Mouse (Mus musculus) lung, postnatal 14 days (tissue): ENCODE results near the gene Nsun3.
A peak's percentile ranks its signal among the peaks of the same experiment; 100 is the strongest.

Experiments
- DNase-seq: peaks from one replicate; pipeline ENCODE4 v3.0.0; 2021

Nsun3 gene

GRCm38 (mm10) chr16:62786621-62787331, at the start of gene Nsun3:
Gene Nsun3, minus strand, starts transcription at chr16:62786818.
- DNase-seq: peak; percentile 91

GRCm38 (mm10) chr16:62834016-62834735, 47.6 kb upstream of the Nsun3 start:
- no peak for DNase-seq

GRCm38 (mm10) chr16:62832481-62832880, 45.9 kb upstream of the Nsun3 start:
- DNase-seq: peak; percentile 49

- DNase-seq: no peak
Measured at GRCm38 (mm10) chr16:62832027-62832426, 45.4 kb upstream of the Nsun3 start.

- peak; percentile 26 for DNase-seq
Measured at GRCm38 (mm10) chr16:62826156-62827001, 39.8 kb upstream of the Nsun3 start.

GRCm38 (mm10) chr16:62822472-62822871, 35.9 kb upstream of the Nsun3 start:
- no peak for DNase-seq

- peak; percentile 46 for DNase-seq
Measured at GRCm38 (mm10) chr16:62814491-62814890, 27.9 kb upstream of the Nsun3 start, which contains the start of gene Stx19. Gene Stx19, plus strand, starts transcription at chr16:62814676.

- no peak for DNase-seq
Measured at GRCm38 (mm10) chr16:62813790-62814189, 27.2 kb upstream of the Nsun3 start.

GRCm38 (mm10) chr16:62810855-62811254, 24.2 kb upstream of the Nsun3 start:
- no peak for DNase-seq

GRCm38 (mm10) chr16:62807249-62807979, 20.8 kb upstream of the Nsun3 start:
- no peak for DNase-seq

GRCm38 (mm10) chr16:62804621-62805020, 18.0 kb upstream of the Nsun3 start:
- DNase-seq: no peak

GRCm38 (mm10) chr16:62799839-62800238, 13.2 kb upstream of the Nsun3 start:
- DNase-seq: no peak

GRCm38 (mm10) chr16:62799426-62799825, 12.8 kb upstream of the Nsun3 start:
- DNase-seq: no peak

- no peak for DNase-seq
Measured at GRCm38 (mm10) chr16:62798808-62799207, 12.2 kb upstream of the Nsun3 start.

GRCm38 (mm10) chr16:62796608-62797007, 10.0 kb upstream of the Nsun3 start:
- no peak for DNase-seq

GRCm38 (mm10) chr16:62782229-62782628, 4.4 kb downstream of the Nsun3 start:
- DNase-seq: peak; percentile 13

- no peak for DNase-seq
Measured at GRCm38 (mm10) chr16:62778282-62778681, 8.3 kb downstream of the Nsun3 start.

- no peak for DNase-seq
Measured at GRCm38 (mm10) chr16:62776034-62776433, 10.6 kb downstream of the Nsun3 start.

GRCm38 (mm10) chr16:62773462-62773861, 13.2 kb downstream of the Nsun3 start:
- no peak for DNase-seq

GRCm38 (mm10) chr16:62758340-62758739, 28.3 kb downstream of the Nsun3 start:
- peak; percentile 9 for DNase-seq

- DNase-seq: no peak
Measured at GRCm38 (mm10) chr16:62755307-62755706, 31.3 kb downstream of the Nsun3 start.

- DNase-seq: no peak
Measured at GRCm38 (mm10) chr16:62753597-62753996, 33.0 kb downstream of the Nsun3 start.

- DNase-seq: no peak
Measured at GRCm38 (mm10) chr16:62753079-62753478, 33.5 kb downstream of the Nsun3 start.
